Mouse (Mus musculus): ENCODE data around the gene Otos.

DNA sequence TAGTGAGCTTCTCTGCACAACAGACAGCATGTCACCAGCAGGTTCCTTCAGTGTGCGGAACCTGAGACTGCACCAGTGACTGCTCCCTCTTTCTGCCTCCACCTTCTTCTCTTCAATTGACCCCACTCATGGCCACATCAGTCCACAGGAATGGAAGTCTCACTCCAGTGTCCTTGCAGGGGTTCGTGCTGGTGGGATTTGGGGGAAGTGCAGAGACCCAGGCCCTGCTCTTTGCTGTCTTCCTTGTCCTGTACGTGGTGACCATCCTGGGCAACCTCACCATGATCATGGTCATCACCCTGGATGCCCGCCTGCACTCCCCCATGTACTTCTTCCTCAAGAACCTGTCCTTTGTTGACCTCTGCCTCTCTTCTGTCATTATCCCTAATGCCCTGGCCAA lies 40.9 kb downstream of the Otos start:
- TF ChIP-seq MYOG (IDR thresholded peaks at IDR 0.05; ENCODE audit: control insufficient read depth, extremely low read depth, insufficient read length) = no peak
- no peak for TF ChIP-seq CTCF (IDR thresholded peaks at IDR 0.05; ENCODE audit: control insufficient read depth, insufficient read depth, insufficient read length)
- no peak for TF ChIP-seq MAX (IDR thresholded peaks at IDR 0.05)
- no peak for TF ChIP-seq CEBPB (IDR thresholded peaks at IDR 0.05; ENCODE audit: low read depth)
- TF ChIP-seq USF1 (IDR thresholded peaks at IDR 0.05; ENCODE audit: low read depth) = no peak
- TF ChIP-seq FOSL1 (IDR thresholded peaks at IDR 0.05; ENCODE audit: insufficient read depth, low read length, poor library complexity, severe bottlenecking) = no peak
- no peak for TF ChIP-seq MYOD1 (IDR thresholded peaks at IDR 0.05; ENCODE audit: control insufficient read depth, insufficient read length, low read depth)
